Mouse (Mus musculus) left cerebral cortex, adult 6 months (tissue): ENCODE measurements around the gene Agfg1. TPM values are rescaled to one million over a fixed set of nuclear protein-coding genes. Genes with fewer than 3 reads are reported as not detected.

Experiments
- long read RNA-seq, 2 experiments: library from polyadenylated mRNA; unstranded; transcript quantifications; one replicate each; pipeline ENCODE4 v2.0.0; 2019 to 2020
- polyA plus RNA-seq: library from polyadenylated mRNA; unstranded; fragments of <200 nt; fragmentation: Nextera tagmentation; gene quantifications from 2 replicates; pipeline ENCODE4 v1.2.3, GENCODE M21; 2021

The Agfg1 gene
- 4.8 and 5.9 TPM in 2 replicates for polyA plus RNA-seq
- long read RNA-seq, experiment 1, partial matches to known transcripts, result 15 of 37 reads
- long read RNA-seq, experiment 1, other reads (novel, unspliced or antisense), result 19 of 37 reads
- long read RNA-seq, experiment 2, partial matches to known transcripts, result 2 of 20 reads
- long read RNA-seq, experiment 2, other reads (novel, unspliced or antisense), result 17 of 20 reads

GRCm38 (mm10) chr1:82839296-82839613 is at the start of gene Agfg1:
TSS of gene Agfg1 (plus strand) at chr1:82839483.

GRCm38 (mm10) chr1:82913025-82913424 is 73.7 kb downstream of the Agfg1 start, which contains the start of gene A030005L19Rik:
TSS of gene A030005L19Rik (plus strand) at chr1:82913325.

GRCm38 (mm10) chr1:82924650-82925049 is 85.4 kb downstream of the Agfg1 start, which contains the start of gene A030014E15Rik:
TSS of gene A030014E15Rik (plus strand) at chr1:82924917.

GRCm38 (mm10) chr1:82931326-82931725 is 92.0 kb downstream of the Agfg1 start, which contains the start of gene Gm6217:
TSS of gene Gm6217 (minus strand) at chr1:82931399.

GRCm38 (mm10) chr1:82943295-82943694 is 104.0 kb downstream of the Agfg1 start, which contains the start of gene A030003K21Rik:
TSS of gene A030003K21Rik (minus strand) at chr1:82943388.

Other genes with a start within 250 kb of the Agfg1 start
- 360 and 396 TPM in 2 replicates for gene Mff, start 114.6 kb upstream of the Agfg1 start, polyA plus RNA-seq
- not detected in 2 replicates for gene Tm4sf20, start 71.0 kb upstream of the Agfg1 start, polyA plus RNA-seq
- not detected in 2 replicates for gene Gm47791, start 68.2 kb upstream of the Agfg1 start, polyA plus RNA-seq
- not detected in 2 replicates for gene A030005L19Rik, start 73.8 kb downstream of the Agfg1 start, polyA plus RNA-seq
- gene A030014E15Rik, start 85.4 kb downstream of the Agfg1 start, polyA plus RNA-seq, result not detected in 2 replicates
- not detected in 2 replicates for gene Gm6217, start 91.9 kb downstream of the Agfg1 start, polyA plus RNA-seq
- not detected in 2 replicates for gene A030003K21Rik, start 103.9 kb downstream of the Agfg1 start, polyA plus RNA-seq
- not detected in 2 replicates for gene Gm7544, start 116.5 kb downstream of the Agfg1 start, polyA plus RNA-seq
- gene Gm47955, start 120.8 kb downstream of the Agfg1 start, polyA plus RNA-seq, result not detected in 2 replicates
- not detected in 2 replicates for gene Gm47959, start 161.1 kb downstream of the Agfg1 start, polyA plus RNA-seq
- gene Slc19a3, start 199.0 kb downstream of the Agfg1 start, polyA plus RNA-seq, result 0.72 and 1.1 TPM in 2 replicates
- gene Krtap28-10, start 203.0 kb downstream of the Agfg1 start, polyA plus RNA-seq, result not detected in 2 replicates
- gene Gm47969, start 205.4 kb downstream of the Agfg1 start, polyA plus RNA-seq, result not detected in 2 replicates
- not detected in 2 replicates for gene A030005K14Rik, start 219.9 kb downstream of the Agfg1 start, polyA plus RNA-seq
- not detected in 2 replicates for gene Krtap28-13, start 221.4 kb downstream of the Agfg1 start, polyA plus RNA-seq